Mouse (Mus musculus) kidney, adult 9 months (tissue): ENCODE measurements around the gene Gm5868.
A peak's percentile ranks its signal among the peaks of the same experiment; 100 is the strongest.
"Not testable (repeated sequence)": the region's sequence is repeated elsewhere in the genome, so short reads cannot be mapped to it uniquely, and the experiment has no call there.

Experiments used
- DNase-seq: peaks from one replicate; pipeline ENCODE4 v3.0.0; 2022

The Gm5868 gene

GRCm38 (mm10) chr5:72587192-72587681, at the start of gene Gm5868:
Gm5868 (minus strand) TSS chr5:72587551.
- DNase-seq, result no peak

GRCm38 (mm10) chr5:72636576-72636975, 49.2 kb upstream of the Gm5868 start:
- no peak for DNase-seq

- no peak for DNase-seq
Observed at GRCm38 (mm10) chr5:72636122-72636521, 48.8 kb upstream of the Gm5868 start.

- no peak for DNase-seq
Observed at GRCm38 (mm10) chr5:72634791-72635271, 47.5 kb upstream of the Gm5868 start.

- no peak for DNase-seq
Observed at GRCm38 (mm10) chr5:72630026-72630425, 42.7 kb upstream of the Gm5868 start.

- DNase-seq, result no peak
Observed at GRCm38 (mm10) chr5:72621022-72621421, 33.7 kb upstream of the Gm5868 start.

GRCm38 (mm10) chr5:72617413-72617812, 30.1 kb upstream of the Gm5868 start:
- DNase-seq, result no peak

GRCm38 (mm10) chr5:72603138-72603537, 15.8 kb upstream of the Gm5868 start:
- DNase-seq, result no peak

- peak; percentile 88 for DNase-seq
Observed at GRCm38 (mm10) chr5:72601006-72601405, 13.7 kb upstream of the Gm5868 start.

GRCm38 (mm10) chr5:72586667-72587191, 622 bp downstream of the Gm5868 start:
- not testable (repeated sequence) for DNase-seq

- not testable (repeated sequence) for DNase-seq
Observed at GRCm38 (mm10) chr5:72586122-72586521, 1.2 kb downstream of the Gm5868 start.

GRCm38 (mm10) chr5:72580970-72581332, 6.4 kb downstream of the Gm5868 start, which contains the start of gene Zar1:
Zar1 (minus strand) TSS chr5:72581254.
- not testable (repeated sequence) for DNase-seq

GRCm38 (mm10) chr5:72580088-72580969, 7.0 kb downstream of the Gm5868 start:
- DNase-seq, result not testable (repeated sequence)

GRCm38 (mm10) chr5:72579599-72579998, 7.8 kb downstream of the Gm5868 start:
- DNase-seq, result not testable (repeated sequence)

- DNase-seq, result peak; percentile 80
Observed at GRCm38 (mm10) chr5:72565621-72566020, 21.7 kb downstream of the Gm5868 start.

- not testable (repeated sequence) for DNase-seq
Observed at GRCm38 (mm10) chr5:72563183-72563582, 24.2 kb downstream of the Gm5868 start.

- DNase-seq, result no peak
Observed at GRCm38 (mm10) chr5:72560976-72561628, 26.2 kb downstream of the Gm5868 start.

GRCm38 (mm10) chr5:72559544-72560049, 27.8 kb downstream of the Gm5868 start, which contains the start of gene Nfxl1:
Nfxl1 (minus strand) TSS chr5:72559684.
- DNase-seq, result peak; percentile 98

GRCm38 (mm10) chr5:72558716-72559526, 28.4 kb downstream of the Gm5868 start:
- peak; percentile 20 for DNase-seq

- no peak for DNase-seq
Observed at GRCm38 (mm10) chr5:72556245-72556644, 31.1 kb downstream of the Gm5868 start.

GRCm38 (mm10) chr5:72551209-72551608, 36.1 kb downstream of the Gm5868 start:
- no peak for DNase-seq
